Mouse (Mus musculus) heart, adult 2 months (tissue): ENCODE measurements around the gene Klk1b9.

Experiments used
- CTCF ChIP-seq: fragments of 200-600 bp; IDR thresholded peaks from 2 replicates; pipeline ENCODE4 v1.8.1; 2022; ENCODE audit warnings: antibody characterized with exemption, mild to moderate bottlenecking, moderate library complexity
- EP300 ChIP-seq: fragments of 200-500 bp; IDR thresholded peaks from 2 replicates; pipeline ENCODE4 v1.6.1; 2011; ENCODE audit warnings: low read depth, low read length, control low read depth; ENCODE audit not compliant: insufficient read depth
- POLR2A ChIP-seq: fragments of 200-500 bp; IDR thresholded peaks from 2 replicates; pipeline ENCODE4 v1.6.1; 2011; ENCODE audit warnings: mild to moderate bottlenecking, low read depth, low read length, control low read depth; ENCODE audit not compliant: insufficient read depth

DNA sequence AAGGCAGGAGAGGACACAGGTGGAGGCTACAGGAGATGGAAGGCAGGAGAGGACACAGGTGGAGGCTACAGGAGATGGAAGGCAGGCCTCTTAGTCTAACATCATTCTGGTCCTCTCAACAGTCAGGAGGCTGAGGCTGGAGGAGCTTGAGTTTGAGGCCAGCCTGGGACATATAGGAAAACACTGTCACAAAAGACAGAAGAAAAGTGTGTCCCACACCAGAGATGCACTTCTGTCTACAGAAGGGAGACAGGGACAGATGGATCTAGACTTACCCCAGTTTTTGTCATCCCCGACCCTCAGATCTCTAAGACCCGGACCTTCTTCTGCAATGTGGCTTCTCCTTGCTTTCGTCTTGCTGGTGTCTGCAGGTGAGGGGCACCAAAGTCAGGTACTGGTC lies 42.4 kb upstream of the Klk1b9 start, which contains the start of gene Klk15:
- TF ChIP-seq EP300 (no peak), CTCF (no peak), POLR2A (no peak)
